Mouse (Mus musculus) limb, embryonic 10.5 days (tissue): Measurements from ENCODE around the gene Rab43. TPM values are rescaled to one million over a fixed set of nuclear protein-coding genes. Genes with fewer than 3 reads are reported as not detected.

Experiments
- DNase-seq: peaks from one replicate; pipeline ENCODE4 v3.0.0-alpha.2; 2017; ENCODE audit warnings: low spot score
- H3K27ac ChIP-seq: fragments of 300-500 bp; sonication (generic); 2 replicates; pipeline ENCODE4 v1.5.1; 2016; ENCODE audit warnings: mild to moderate bottlenecking
- H3K27me3 ChIP-seq: fragments of 300-500 bp; sonication (generic); 2 replicates; pipeline ENCODE4 v1.6.1; 2016; ENCODE audit warnings: low read depth, mild to moderate bottlenecking; ENCODE audit not compliant: poor library complexity, severe bottlenecking
- H3K36me3 ChIP-seq: fragments of 300-500 bp; sonication (generic); 2 replicates; pipeline ENCODE4 v1.6.1; 2016; ENCODE audit warnings: mild to moderate bottlenecking, moderate library complexity
- H3K4me1 ChIP-seq: fragments of 300-500 bp; sonication (generic); 2 replicates; pipeline ENCODE4 v1.6.1; 2016
- H3K4me3 ChIP-seq: fragments of 300-500 bp; sonication (generic); 2 replicates; pipeline ENCODE4 v1.5.1; 2016; ENCODE audit warnings: mild to moderate bottlenecking, moderate library complexity
- H3K9me3 ChIP-seq: fragments of 300-500 bp; sonication (generic); replicated peaks from 2 replicates; pipeline ENCODE4 v1.6.1; 2016; ENCODE audit warnings: mild to moderate bottlenecking
- WGBS: fragments of 180-500 bp; shearing (Covaris S2); methylation state at CpG from one replicate; pipeline ENCODE4 v1.1.7; 2016; 5-methylcytosine and 5-hydroxymethylcytosine counted together
- polyA plus RNA-seq: library from polyadenylated mRNA; unstranded; fragments of >200 nt; fragmentation: Nextera tagmentation; extraction: Ambion mirVana; gene quantifications from 2 replicates; pipeline ENCODE4 v1.2.1, GENCODE M21; 2016

Gene Rab43
- polyA plus RNA-seq, 1 experiment from 2014 or later = 7.6 TPM

- H3K27ac ChIP-seq = no peak overlapping the region
- H3K9me3 ChIP-seq = no peaks in the 10 kb centered on the region
Observed at GRCm38 (mm10) chr6:87806028-87806427, 5.9 kb downstream of the Rab43 start.

GRCm38 (mm10) chr6:87805448-87805847 is 6.5 kb downstream of the Rab43 start:
- Histone ChIP-seq H3K36me3 (0 out of 2 replicates have a peak, but pooled peaks cover 5% of the 10 kb centered on the region), H3K27me3 (no peaks in the 10 kb centered on the region), H3K27ac (no peak overlapping the region), H3K4me3 (no peak overlapping the region), H3K9me3 (no peaks in the 10 kb centered on the region), H3K4me1 (peaks cover 3% of the 10 kb centered on the region)
- 91% methylated on average over 7 of the region's 7 CpGs for WGBS
- DNase-seq = no peak

More at GRCm38 (mm10) chr6:87806028-87806427, 5.9 kb downstream of the Rab43 start:
- DNase-seq = no peak
- no peaks in the 10 kb centered on the region for H3K27me3 ChIP-seq
- H3K4me1 ChIP-seq = peaks cover 9% of the 10 kb centered on the region
- no peak overlapping the region for H3K4me3 ChIP-seq
- 83% methylated on average over 2 of the region's 2 CpGs for WGBS
- 0 out of 2 replicates have a peak, but pooled peaks cover 5% of the 10 kb centered on the region for H3K36me3 ChIP-seq

- H3K27me3 ChIP-seq = no peaks in the 10 kb centered on the region
- WGBS = 87% methylated on average over 7 of the region's 7 CpGs
- H3K36me3 ChIP-seq = 0 out of 2 replicates have a peak, but pooled peaks cover 5% of the 10 kb centered on the region
- H3K4me3 ChIP-seq = no peak overlapping the region
- no peak for DNase-seq
- no peaks in the 10 kb centered on the region for H3K4me1 ChIP-seq
- no peaks in the 10 kb centered on the region for H3K9me3 ChIP-seq
- H3K27ac ChIP-seq = no peak overlapping the region
Observed at GRCm38 (mm10) chr6:87804886-87805285, 7.1 kb downstream of the Rab43 start.

GRCm38 (mm10) chr6:87804036-87804435 is 7.9 kb downstream of the Rab43 start:
- H3K36me3 ChIP-seq = 0 out of 2 replicates have a peak, but pooled peaks cover 5% of the 10 kb centered on the region
- no peaks in the 10 kb centered on the region for H3K9me3 ChIP-seq
- 85% methylated on average over 1 of the region's 1 CpGs for WGBS
- H3K27ac ChIP-seq = no peak overlapping the region
- H3K4me1 ChIP-seq = no peaks in the 10 kb centered on the region
- DNase-seq = no peak
- no peak overlapping the region for H3K4me3 ChIP-seq
- no peaks in the 10 kb centered on the region for H3K27me3 ChIP-seq

- no peak overlapping the region for H3K4me3 ChIP-seq
- no peak for DNase-seq
- peaks cover 6% of the 10 kb centered on the region for H3K4me1 ChIP-seq
- WGBS = 88% methylated on average over 7 of the region's 7 CpGs
- no peak overlapping the region for H3K27ac ChIP-seq
- H3K36me3 ChIP-seq = 0 out of 2 replicates have a peak, but pooled peaks cover 5% of the 10 kb centered on the region
- H3K27me3 ChIP-seq = no peaks in the 10 kb centered on the region
- H3K9me3 ChIP-seq = no peaks in the 10 kb centered on the region
Observed at GRCm38 (mm10) chr6:87802462-87802861, 9.5 kb downstream of the Rab43 start.

- Histone ChIP-seq H3K27ac (no peak overlapping the region), H3K36me3 (0 out of 2 replicates have a peak, but pooled peaks cover 4% of the 10 kb centered on the region), H3K4me1 (peaks cover 11% of the 10 kb centered on the region), H3K9me3 (no peaks in the 10 kb centered on the region), H3K27me3 (no peaks in the 10 kb centered on the region), H3K4me3 (no peak overlapping the region)
- WGBS = 93% methylated on average over 6 of the region's 6 CpGs
- no peak for DNase-seq
Observed at GRCm38 (mm10) chr6:87799576-87799975, 12.4 kb downstream of the Rab43 start.

GRCm38 (mm10) chr6:87797321-87797720 is 14.6 kb downstream of the Rab43 start:
- WGBS = 28% methylated on average over 2 of the region's 2 CpGs

GRCm38 (mm10) chr6:87796251-87796880 is 15.6 kb downstream of the Rab43 start:
- WGBS = 92% methylated on average over 6 of the region's 6 CpGs
- H3K27ac ChIP-seq = no peak overlapping the region
- H3K27me3 ChIP-seq = no peaks in the 10 kb centered on the region
- no peak for DNase-seq
- peaks cover 18% of the 10 kb centered on the region for H3K36me3 ChIP-seq
- H3K4me3 ChIP-seq = no peak overlapping the region
- H3K4me1 ChIP-seq = peaks cover 11% of the 10 kb centered on the region
- no peaks in the 10 kb centered on the region for H3K9me3 ChIP-seq

More at GRCm38 (mm10) chr6:87797321-87797720, 14.6 kb downstream of the Rab43 start:
- no peak overlapping the region for H3K4me3 ChIP-seq
- no peaks in the 10 kb centered on the region for H3K27me3 ChIP-seq
- H3K36me3 ChIP-seq = peaks cover 9% of the 10 kb centered on the region
- no peaks in the 10 kb centered on the region for H3K9me3 ChIP-seq
- H3K27ac ChIP-seq = no peak overlapping the region
- H3K4me1 ChIP-seq = peaks cover 11% of the 10 kb centered on the region
- DNase-seq = no peak

- DNase-seq = no peak
- H3K27ac ChIP-seq = no peak overlapping the region
- H3K4me1 ChIP-seq = peaks cover 11% of the 10 kb centered on the region
- H3K27me3 ChIP-seq = no peaks in the 10 kb centered on the region
- peaks cover 20% of the 10 kb centered on the region for H3K36me3 ChIP-seq
- H3K4me3 ChIP-seq = no peak overlapping the region
- 81% methylated on average over 6 of the region's 6 CpGs for WGBS
- H3K9me3 ChIP-seq = no peaks in the 10 kb centered on the region
Observed at GRCm38 (mm10) chr6:87795385-87796150, 16.4 kb downstream of the Rab43 start.

GRCm38 (mm10) chr6:87793821-87794510 is 18.0 kb downstream of the Rab43 start:
- Histone ChIP-seq H3K4me1 (peaks cover 19% of the 10 kb centered on the region), H3K9me3 (no peaks in the 10 kb centered on the region), H3K36me3 (peaks cover 20% of the 10 kb centered on the region), H3K4me3 (no peak overlapping the region), H3K27me3 (no peaks in the 10 kb centered on the region), H3K27ac (no peak overlapping the region)
- no peak for DNase-seq
- WGBS = 94% methylated on average over 10 of the region's 10 CpGs

- H3K4me3 ChIP-seq = no peak overlapping the region
- DNase-seq = no peak
- H3K27ac ChIP-seq = no peak overlapping the region
- peaks cover 20% of the 10 kb centered on the region for H3K36me3 ChIP-seq
- no peaks in the 10 kb centered on the region for H3K9me3 ChIP-seq
- peaks cover 8% of the 10 kb centered on the region; the same call in 1 of the 2 replicates for H3K4me1 ChIP-seq
- 94% methylated on average over 5 of the region's 5 CpGs for WGBS
- H3K27me3 ChIP-seq = no peaks in the 10 kb centered on the region
Observed at GRCm38 (mm10) chr6:87791826-87792225, 20.1 kb downstream of the Rab43 start.

- Histone ChIP-seq H3K27me3 (no peaks in the 10 kb centered on the region), H3K9me3 (no peaks in the 10 kb centered on the region), H3K27ac (no peak overlapping the region), H3K4me3 (no peak overlapping the region), H3K36me3 (peaks cover 20% of the 10 kb centered on the region), H3K4me1 (peaks cover 8% of the 10 kb centered on the region; the same call in 1 of the 2 replicates)
- WGBS = 71% methylated on average over 7 of the region's 7 CpGs
- no peak for DNase-seq
Observed at GRCm38 (mm10) chr6:87790779-87791480, 21.0 kb downstream of the Rab43 start.
